Comparison of ENCODE assay signal across 24 mouse cellular contexts in genomic region chr11:43189817-43190593, GRCm38 (mm10). TPM values are rescaled to one million over a fixed set of nuclear protein-coding genes. Genes with fewer than 3 reads are reported as not detected.
DNase-seq lines count a peak whose midpoint lies in the region; ATAC-seq and TF ChIP-seq lines count a peak whose summit lies in the region.
"Had no signal": no experiment of that assay in that cellular context is flagged by ENCODE, and none has a peak within 500 bp of the region (broad histone marks: within the 10 kb centered on the region; RNA-seq: fewer than 3 reads in every experiment).

No protein-coding gene starts in this region.

- H3K36me3 ChIP-seq in liver, postnatal 0 days (replicated peaks; ENCODE audit: insufficient read depth, low read length), result no peaks in the 10 kb centered on the region
- H3K36me3 ChIP-seq: embryonic facial prominence, embryonic 10.5 days; heart, embryonic 10.5 days; hindbrain, embryonic 13.5 days; intestine, embryonic 15.5 days had no signal

- H3K4me1 ChIP-seq in liver, postnatal 0 days (ENCODE audit: insufficient read depth), result no peaks in the 10 kb centered on the region
- H3K4me1 ChIP-seq: embryonic facial prominence, embryonic 10.5 days; forebrain, embryonic 13.5 days; heart, embryonic 10.5 days; hindbrain, embryonic 13.5 days; intestine, embryonic 15.5 days had no signal

- H3K9me3 ChIP-seq in liver, postnatal 0 days (ENCODE audit: low read length), result no peaks in the 10 kb centered on the region
- H3K9me3 ChIP-seq: embryonic facial prominence, embryonic 10.5 days; forebrain, embryonic 13.5 days; heart, embryonic 10.5 days; hindbrain, embryonic 13.5 days; intestine, embryonic 15.5 days had no signal

- no peak for TF ChIP-seq EP300 in liver, postnatal 0 days (IDR thresholded peaks at IDR 0.05; ENCODE audit: low read depth)

- TF ChIP-seq CTCF in liver, postnatal 0 days (IDR thresholded peaks at IDR 0.05; ENCODE audit: low read depth), result no peak

- no peak overlapping the region for H3K4me2 ChIP-seq in liver, postnatal 0 days (ENCODE audit: low read depth, low read length)
- H3K4me2 ChIP-seq: forebrain, embryonic 13.5 days; hindbrain, embryonic 13.5 days; intestine, embryonic 15.5 days had no signal

- peak; percentile 4 for DNase-seq in heart, adult 11 months
- DNase-seq in heart, postnatal 36 days, result no peak
- DNase-seq in right cerebral cortex, adult 18-20 months, result peak; percentile 24
- no peak for DNase-seq in right cerebral cortex, postnatal 14 days
- peak; percentile 59 for DNase-seq in brain, adult 2 months (ENCODE audit: low read depth, low spot score)
- peak; percentile 52 for DNase-seq in telencephalon, adult 2 months (ENCODE audit: low read depth, low spot score)
- DNase-seq in liver, postnatal 0 days, result no peak
- DNase-seq: adrenal gland, postnatal 14 days; cerebellum, adult 18-20 months; cerebellum, adult 9-11 months; cerebellum, postnatal 36 days; forebrain, postnatal 0 days; gastrocnemius, postnatal 36 days; heart, adult 18-20 months; heart, postnatal 10 days had no signal

- no peak overlapping the region for H3K4me3 ChIP-seq in liver, postnatal 0 days (ENCODE audit: low read depth, low read length)
- H3K4me3 ChIP-seq: embryonic facial prominence, embryonic 10.5 days; forebrain, embryonic 13.5 days; heart, embryonic 10.5 days; hindbrain, embryonic 13.5 days; intestine, embryonic 15.5 days had no signal

- H3K27me3 ChIP-seq in liver, postnatal 0 days (ENCODE audit: insufficient read depth, low read length), result no peaks in the 10 kb centered on the region
- H3K27me3 ChIP-seq: forebrain, embryonic 13.5 days; hindbrain, embryonic 13.5 days; intestine, embryonic 15.5 days had no signal

- no peak overlapping the region for H3K27ac ChIP-seq in liver, postnatal 0 days (ENCODE audit: low read depth)
- H3K27ac ChIP-seq: embryonic facial prominence, embryonic 10.5 days; forebrain, embryonic 13.5 days; heart, embryonic 10.5 days; hindbrain, embryonic 13.5 days; intestine, embryonic 15.5 days had no signal

- ATAC-seq in liver, postnatal 0 days, result no peak
- ATAC-seq: forebrain, embryonic 13.5 days; forebrain, postnatal 0 days; intestine, embryonic 15.5 days had no signal

- 73% methylated on average over 3 of the region's 3 CpGs for WGBS in liver, postnatal 0 days (ENCODE audit: insufficient replicate concordance)

- no peak overlapping the region for H3K9ac ChIP-seq in liver, postnatal 0 days (replicated peaks)
- H3K9ac ChIP-seq: forebrain, embryonic 13.5 days; forebrain, postnatal 0 days; hindbrain, embryonic 13.5 days; intestine, embryonic 15.5 days had no signal

- intact Hi-C loops in heart, postnatal 36 days (cut with DNase I), result no loop called here

RNA-seq across cellular contexts. Expression of gene Atp10b, which starts 40.3 kb away (rescaled TPM):
- not detected for total RNA-seq in heart, postnatal 36 days (2021)
- not detected in 2 replicates for polyA plus RNA-seq in liver, postnatal 0 days (2015; fragmentation: Nextera tagmentation; extraction: Ambion mirVana)
- total RNA-seq: gastrocnemius, adult 8-10 months; gastrocnemius, postnatal 36 days; heart, postnatal 10 days; hematopoietic stem cell, adult 5-6 weeks; MEL had no signal
- polyA plus RNA-seq: heart, embryonic 14.5 days had no signal

Comparison
In these comparisons a context has a peak if more than half of its experiments do, and no peak if none do; other contexts are left out.
1. DNase-seq: peak in heart, adult 11 months (single experiment), right cerebral cortex, adult 18-20 months (single experiment), brain, adult 2 months (single experiment) and telencephalon, adult 2 months (single experiment); none in heart, postnatal 36 days (0 of 2), right cerebral cortex, postnatal 14 days (single experiment) and liver, postnatal 0 days (single experiment).